In genomic region chr9:56559618-56560144, GRCm38 (mm10) we compare ENCODE assay signal across 27 mouse cellular contexts.
DNase-seq lines count a peak whose midpoint lies in the region; ATAC-seq and TF ChIP-seq lines count a peak whose summit lies in the region.
"Had no signal": no experiment of that assay in that cellular context is flagged by ENCODE, and none has a peak within 500 bp of the region (broad histone marks: within the 10 kb centered on the region; RNA-seq: fewer than 3 reads in every experiment).

No protein-coding gene starts in this region.

- H3K27me3 ChIP-seq in kidney, embryonic 14.5 days (ENCODE audit: control insufficient read depth, insufficient read depth, low read length) = peaks cover 13% of the 10 kb centered on the region; the same call in 1 of the 2 replicates
- H3K27me3 ChIP-seq in kidney, adult 2 months (replicated peaks; ENCODE audit: control insufficient read depth, insufficient read depth, low read length) = no peaks in the 10 kb centered on the region
- no peaks in the 10 kb centered on the region for H3K27me3 ChIP-seq in neural tube, embryonic 14.5 days (ENCODE audit: control insufficient read depth, insufficient read depth, low read length)
- no peaks in the 10 kb centered on the region for H3K27me3 ChIP-seq in neural tube, embryonic 15.5 days (replicated peaks)
- H3K27me3 ChIP-seq: stomach, embryonic 15.5 days had no signal

- no peak overlapping the region for H3K9ac ChIP-seq in kidney, embryonic 14.5 days (ENCODE audit: low read depth, low read length)
- no peak overlapping the region for H3K9ac ChIP-seq in neural tube, embryonic 14.5 days (replicated peaks; ENCODE audit: low read depth, low read length)
- no peak overlapping the region for H3K9ac ChIP-seq in neural tube, embryonic 15.5 days (replicated peaks)
- H3K9ac ChIP-seq: liver, embryonic 14.5 days; neural tube, embryonic 13.5 days; stomach, embryonic 15.5 days had no signal

- DNase-seq in embryo, embryonic 10 days (ENCODE audit: low spot score) = peak; percentile 55
- DNase-seq in embryo, embryonic 9.5 days (ENCODE audit: extremely low spot score) = no peak
- no peak for DNase-seq in kidney, adult 2 months
- DNase-seq in gastrocnemius, postnatal 25 days = no peak
- DNase-seq in right cerebral cortex, postnatal 14 days = no peak
- DNase-seq: adrenal gland, adult 8-10 months; cerebellum, adult 2 months; cerebellum, postnatal 14 days; gastrocnemius, adult 2 months; heart, postnatal 14 days; kidney, adult 11 months; kidney, postnatal 4 days; left cerebral cortex, postnatal 4 days; liver; lung, adult 2 months; lung, postnatal 10 days; retina, postnatal 1 day; right cerebral cortex, postnatal 25 days had no signal

- H3K4me3 ChIP-seq in kidney, embryonic 14.5 days (ENCODE audit: low read length) = no peak overlapping the region
- H3K4me3 ChIP-seq in kidney, adult 2 months (ENCODE audit: insufficient read depth, low read depth, low read length) = no peak overlapping the region
- no peak overlapping the region for H3K4me3 ChIP-seq in neural tube, embryonic 14.5 days (ENCODE audit: low read depth, low read length)
- H3K4me3 ChIP-seq in neural tube, embryonic 15.5 days (replicated peaks) = no peak overlapping the region
- H3K4me3 ChIP-seq: gastrocnemius, adult 2 months; neural tube, embryonic 13.5 days; stomach, embryonic 15.5 days had no signal

- no peak for TF ChIP-seq CTCF in kidney, adult 2 months (conservative IDR thresholded peaks at IDR 0.05; ENCODE audit: insufficient read depth, insufficient read length, low read depth, low read length)

- ATAC-seq in kidney, embryonic 14.5 days (ENCODE audit: low FRiP score, low TSS enrichment) = peak; percentile 63; the same call in 1 of the 2 replicates
- ATAC-seq in neural tube, embryonic 14.5 days (ENCODE audit: low read depth) = 0 out of 2 replicates have a peak, but pooled peaks have one; percentile 31
- ATAC-seq in neural tube, embryonic 15.5 days (ENCODE audit: low FRiP score) = no peak; the same call in 1 of the 2 replicates
- ATAC-seq: forebrain, embryonic 14.5 days; midbrain, embryonic 16.5 days had no signal

- H3K36me3 ChIP-seq in kidney, embryonic 14.5 days (ENCODE audit: control insufficient read depth, insufficient read depth, low read length) = no peaks in the 10 kb centered on the region
- no peaks in the 10 kb centered on the region for H3K36me3 ChIP-seq in kidney, adult 2 months (ENCODE audit: control insufficient read depth, insufficient read depth, low read length)
- no peaks in the 10 kb centered on the region for H3K36me3 ChIP-seq in neural tube, embryonic 14.5 days (ENCODE audit: control insufficient read depth, insufficient read depth, low read length)
- no peaks in the 10 kb centered on the region for H3K36me3 ChIP-seq in neural tube, embryonic 15.5 days
- H3K36me3 ChIP-seq: neural tube, embryonic 13.5 days; stomach, embryonic 15.5 days had no signal

- no peak overlapping the region for H3K27ac ChIP-seq in kidney, embryonic 14.5 days (ENCODE audit: low read depth, low read length)
- H3K27ac ChIP-seq in kidney, adult 2 months (ENCODE audit: insufficient read depth, low read depth, low read length) = no peak overlapping the region
- no peak overlapping the region for H3K27ac ChIP-seq in neural tube, embryonic 14.5 days (ENCODE audit: low read depth, low read length)
- H3K27ac ChIP-seq in neural tube, embryonic 15.5 days (replicated peaks) = no peak overlapping the region
- H3K27ac ChIP-seq: gastrocnemius, adult 2 months; liver, embryonic 14.5 days; neural tube, embryonic 13.5 days; stomach, embryonic 15.5 days had no signal

- no peak overlapping the region for H3K4me2 ChIP-seq in kidney, embryonic 14.5 days (replicated peaks; ENCODE audit: low read depth, low read length)
- H3K4me2 ChIP-seq in neural tube, embryonic 14.5 days (ENCODE audit: low read depth, low read length) = no peak overlapping the region
- no peak overlapping the region for H3K4me2 ChIP-seq in neural tube, embryonic 15.5 days
- H3K4me2 ChIP-seq: midbrain, embryonic 11.5 days; neural tube, embryonic 13.5 days; stomach, embryonic 15.5 days had no signal

- peaks cover 9% of the 10 kb centered on the region; the same call in 1 of the 2 replicates for H3K4me1 ChIP-seq in kidney, embryonic 14.5 days (ENCODE audit: control insufficient read depth, insufficient read depth, low read length)
- H3K4me1 ChIP-seq in kidney, adult 2 months (ENCODE audit: control insufficient read depth, insufficient read depth, low read length) = no peaks in the 10 kb centered on the region
- peaks cover 15% of the 10 kb centered on the region; the same call in 1 of the 2 replicates for H3K4me1 ChIP-seq in neural tube, embryonic 14.5 days (ENCODE audit: control insufficient read depth, insufficient read depth, low read length)
- peaks cover 22% of the 10 kb centered on the region for H3K4me1 ChIP-seq in neural tube, embryonic 15.5 days

- 7% methylated on average over 2 of the region's 2 CpGs for WGBS in kidney, embryonic 14.5 days
- 69% methylated on average over 2 of the region's 2 CpGs for WGBS in kidney, adult 2 months
- WGBS in neural tube, embryonic 14.5 days = 9% methylated on average over 2 of the region's 2 CpGs
- 19% methylated on average over 2 of the region's 2 CpGs for WGBS in neural tube, embryonic 15.5 days

- H3K9me3 ChIP-seq in kidney, embryonic 14.5 days (ENCODE audit: control insufficient read depth, low read length) = no peaks in the 10 kb centered on the region
- H3K9me3 ChIP-seq in neural tube, embryonic 14.5 days (ENCODE audit: control insufficient read depth, low read length) = no peaks in the 10 kb centered on the region
- no peaks in the 10 kb centered on the region for H3K9me3 ChIP-seq in neural tube, embryonic 15.5 days (replicated peaks)
- H3K9me3 ChIP-seq: neural tube, embryonic 13.5 days; stomach, embryonic 15.5 days had no signal

- TF ChIP-seq POLR2A in kidney, adult 2 months (IDR thresholded peaks at IDR 0.05; ENCODE audit: low read depth, low read length) = no peak
